Mouse (Mus musculus) ES-Bruce4 (cell line): Measurements from ENCODE around the gene Srgap3. TPM values are rescaled to one million over a fixed set of nuclear protein-coding genes. Genes with fewer than 3 reads are reported as not detected.

ENCODE experiments used
- H3K27ac ChIP-seq: 2 replicates; pipeline ENCODE4 v1.5.1; 2012; ENCODE audit warnings: low read length, inconsistent platforms; ENCODE audit not compliant: insufficient read depth
- H3K27me3 ChIP-seq: 2 replicates; pipeline ENCODE4 v1.6.1; 2012; ENCODE audit warnings: mild to moderate bottlenecking, low read length, inconsistent platforms; ENCODE audit not compliant: control insufficient read depth, poor library complexity, insufficient read depth, severe bottlenecking
- H3K36me3 ChIP-seq: 2 replicates; pipeline ENCODE4 v1.6.1; 2012; ENCODE audit warnings: inconsistent platforms, mild to moderate bottlenecking, low read length, moderate library complexity; ENCODE audit not compliant: control insufficient read depth, poor library complexity, insufficient read depth, severe bottlenecking
- H3K4me1 ChIP-seq: one replicate; pipeline ENCODE4 v1.8.1; 2011; ENCODE audit warnings: low read length; ENCODE audit not compliant: control insufficient read depth, insufficient read depth
- H3K4me3 ChIP-seq: 2 replicates; pipeline ENCODE4 v1.5.1; 2011; ENCODE audit warnings: low read depth, mild to moderate bottlenecking, low read length
- H3K9ac ChIP-seq: 2 replicates; pipeline ENCODE4 v1.6.1; 2012; ENCODE audit warnings: low read depth, mild to moderate bottlenecking, inconsistent platforms; ENCODE audit not compliant: poor library complexity, severe bottlenecking
- H3K9me3 ChIP-seq: replicated peaks from 2 replicates; pipeline ENCODE4 v1.6.1; 2012; ENCODE audit warnings: mild to moderate bottlenecking, low read length, inconsistent platforms; ENCODE audit not compliant: control insufficient read depth, poor library complexity, insufficient read depth, severe bottlenecking
- CTCF ChIP-seq: IDR thresholded peaks from one replicate; pipeline ENCODE4 v1.8.1; 2011; ENCODE audit warnings: low read depth, low read length
- EP300 ChIP-seq: IDR thresholded peaks from 2 replicates; pipeline ENCODE4 v1.6.1; 2011; ENCODE audit warnings: low read depth, low read length; ENCODE audit not compliant: insufficient read depth
- POLR2A ChIP-seq: IDR thresholded peaks from one replicate; pipeline ENCODE4 v1.8.1; 2011; ENCODE audit warnings: low read length; ENCODE audit not compliant: insufficient read depth
- polyA plus RNA-seq: library from polyadenylated mRNA; stranded (reverse); fragments of >200 nt; gene quantifications from 2 replicates; pipeline ENCODE4 v1.2.4, GENCODE M21; 2011; ENCODE audit warnings: low read depth; ENCODE audit not compliant: missing spikeins, insufficient read depth, insufficient read length

The Srgap3 gene
- polyA plus RNA-seq, 1 experiment, result 7.0 TPM

DNA sequence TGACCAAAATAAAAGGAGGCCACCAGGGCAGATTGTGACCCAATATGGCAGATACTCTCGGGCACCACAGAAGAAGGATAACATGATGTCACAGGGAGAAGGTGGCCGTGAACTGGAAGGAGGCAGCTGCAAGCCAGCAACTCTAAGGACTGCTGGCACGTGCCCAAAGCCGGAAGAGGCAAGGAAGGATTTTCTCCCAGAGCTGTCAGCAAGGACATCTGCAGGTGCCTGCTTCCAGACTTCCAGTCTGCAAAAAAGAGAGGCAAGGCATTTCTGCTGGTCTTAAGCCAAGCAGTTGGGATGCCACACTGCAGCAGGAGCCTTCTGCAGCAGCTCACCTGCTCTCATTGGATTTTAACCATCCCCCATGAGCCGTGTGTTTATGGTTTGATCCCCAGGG lies 67.9 kb downstream of the Srgap3 start:
- Histone ChIP-seq H3K27ac (no peak overlapping the region), H3K9ac (no peak overlapping the region), H3K4me3 (no peak overlapping the region), H3K36me3 (no peaks in the 10 kb centered on the region), H3K4me1 (no peaks in the 10 kb centered on the region), H3K9me3 (no peaks in the 10 kb centered on the region), H3K27me3 (no peaks in the 10 kb centered on the region)
- TF ChIP-seq POLR2A (no peak), EP300 (no peak), CTCF (no peak)

DNA sequence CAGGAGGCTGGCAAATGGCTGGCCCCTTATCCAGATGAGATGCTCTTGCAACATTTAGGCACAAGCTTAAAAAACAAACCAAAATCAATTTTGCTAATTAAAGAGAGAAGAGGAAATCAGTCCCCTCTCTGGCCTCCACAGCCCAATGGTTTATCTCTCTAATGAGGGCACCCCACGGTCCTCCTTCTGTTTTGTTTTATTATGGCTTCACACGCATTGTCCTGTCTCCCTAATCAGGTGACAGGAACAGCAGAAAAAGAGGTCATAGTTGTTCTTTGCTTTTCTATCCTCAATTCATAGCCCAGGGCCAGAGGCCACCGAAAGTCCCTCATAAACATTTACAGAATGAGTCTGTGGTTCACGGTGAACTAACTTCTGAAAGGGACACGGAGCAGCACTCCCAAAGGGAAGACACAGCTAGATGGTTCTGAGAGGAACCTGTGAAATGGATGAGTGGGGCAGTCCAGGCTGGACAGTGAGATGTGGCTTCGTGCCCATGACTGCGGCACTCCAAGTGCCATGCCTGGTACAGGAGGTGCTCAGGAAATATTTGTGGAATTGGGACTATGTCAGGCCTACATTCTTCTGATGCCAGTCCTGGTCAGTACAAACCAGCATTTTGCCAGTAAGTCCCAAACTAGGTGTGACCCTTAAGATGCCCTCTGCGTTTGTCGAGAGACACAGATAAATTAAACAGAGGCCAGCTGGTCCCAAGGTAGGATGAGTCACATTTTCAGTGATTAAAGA lies 73.8 kb downstream of the Srgap3 start:
- TF ChIP-seq CTCF, result no peak
- no peak for TF ChIP-seq POLR2A
- no peaks in the 10 kb centered on the region for H3K27me3 ChIP-seq
- no peaks in the 10 kb centered on the region for H3K4me1 ChIP-seq
- H3K9ac ChIP-seq, result no peak overlapping the region
- no peak overlapping the region for H3K27ac ChIP-seq
- no peak overlapping the region for H3K4me3 ChIP-seq
- H3K9me3 ChIP-seq, result no peaks in the 10 kb centered on the region
- no peaks in the 10 kb centered on the region for H3K36me3 ChIP-seq

DNA sequence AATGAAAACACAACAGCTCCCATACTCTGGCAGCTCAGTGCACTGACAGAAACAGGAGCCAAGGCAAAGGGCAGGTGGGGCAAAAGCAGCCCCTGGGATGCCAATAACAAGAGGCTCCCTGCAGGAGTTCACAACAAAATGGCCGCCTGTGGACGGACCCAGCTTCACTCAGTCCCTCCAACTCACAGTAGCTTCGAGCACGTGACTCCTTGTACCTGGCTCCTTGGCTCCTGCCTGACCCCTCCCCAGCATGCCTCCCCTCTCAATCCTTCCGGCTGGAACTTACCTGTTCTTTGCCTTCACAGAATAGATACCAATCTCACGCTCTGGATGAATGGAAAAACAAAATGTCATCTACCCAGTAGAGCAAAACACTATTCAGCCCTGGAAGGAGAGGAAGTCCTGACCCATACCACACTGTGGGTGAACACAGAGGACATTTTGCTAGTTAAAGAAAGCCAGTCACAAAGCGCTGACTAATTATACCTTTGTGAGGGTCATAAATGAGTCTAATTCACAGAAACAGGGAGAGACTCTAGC lies 75.8 kb downstream of the Srgap3 start:
- TF ChIP-seq POLR2A (no peak), EP300 (no peak), CTCF (no peak)
- no peaks in the 10 kb centered on the region for H3K4me1 ChIP-seq
- no peak overlapping the region for H3K4me3 ChIP-seq
- no peaks in the 10 kb centered on the region for H3K36me3 ChIP-seq
- H3K9ac ChIP-seq, result no peak overlapping the region
- no peaks in the 10 kb centered on the region for H3K9me3 ChIP-seq
- H3K27ac ChIP-seq, result no peak overlapping the region
- H3K27me3 ChIP-seq, result no peaks in the 10 kb centered on the region

DNA sequence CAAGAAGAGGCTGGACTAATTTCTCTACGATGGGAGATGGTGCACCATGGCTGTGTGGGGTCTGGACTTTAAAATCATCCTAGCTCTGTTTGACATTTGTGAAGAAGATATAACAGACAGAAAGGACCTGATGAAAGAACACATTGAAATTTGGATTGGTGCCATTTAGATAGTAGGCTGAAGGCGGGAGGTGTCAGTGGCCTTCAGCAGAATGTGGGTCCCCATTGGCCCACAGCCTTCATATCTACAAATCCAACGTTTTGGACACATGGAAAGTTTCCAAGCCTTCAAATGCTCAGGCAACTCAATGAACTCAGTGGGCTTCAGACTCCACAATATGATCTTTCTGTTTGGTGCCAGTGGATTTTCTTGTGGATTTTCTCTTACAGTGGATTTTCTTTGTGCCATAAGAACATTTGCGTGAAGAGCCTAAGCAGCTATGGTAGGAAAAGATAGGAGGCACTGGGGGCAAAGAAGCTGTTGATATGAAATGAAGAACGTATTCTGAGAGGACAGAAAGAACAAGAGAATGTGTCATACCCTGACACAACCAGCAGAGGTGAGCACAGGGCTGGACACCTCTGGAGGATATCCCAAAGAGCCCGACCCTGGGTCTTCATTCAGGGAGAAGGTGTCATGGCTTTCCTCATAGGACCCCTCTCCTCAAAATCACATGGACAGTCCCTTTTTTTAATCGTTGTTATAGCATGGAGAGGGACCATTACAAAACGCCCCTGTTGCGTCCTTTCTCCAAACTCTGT lies 78.7 kb downstream of the Srgap3 start:
- no peak for TF ChIP-seq CTCF
- TF ChIP-seq POLR2A, result no peak
- no peak for TF ChIP-seq EP300
- Histone ChIP-seq H3K27ac (no peak overlapping the region), H3K9ac (no peak overlapping the region), H3K4me3 (no peak overlapping the region), H3K36me3 (no peaks in the 10 kb centered on the region), H3K4me1 (no peaks in the 10 kb centered on the region), H3K27me3 (no peaks in the 10 kb centered on the region), H3K9me3 (no peaks in the 10 kb centered on the region)

DNA sequence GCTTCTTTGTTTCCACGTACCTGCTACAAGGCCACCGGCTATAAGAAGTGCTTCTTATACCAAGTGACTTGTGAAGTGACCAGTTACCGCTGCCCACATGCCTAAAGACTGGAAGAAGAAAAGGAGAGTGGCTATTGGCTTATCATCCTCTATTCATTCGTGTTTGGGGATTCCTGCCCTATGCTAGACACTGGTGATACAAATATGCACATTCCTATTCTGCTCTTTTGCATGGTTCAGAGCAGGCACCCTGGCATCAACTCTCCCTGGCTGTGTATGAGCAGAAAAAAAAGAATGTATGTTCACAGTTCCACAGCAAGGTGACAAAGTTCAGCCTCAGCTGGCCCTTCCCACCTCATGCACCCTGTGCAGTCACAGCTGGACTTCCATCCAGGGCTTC lies 81.0 kb downstream of the Srgap3 start:
- TF ChIP-seq EP300 (no peak), CTCF (no peak), POLR2A (no peak)
- Histone ChIP-seq H3K4me1 (no peaks in the 10 kb centered on the region), H3K27ac (no peak overlapping the region)

More for the DNA sequence above, 81.0 kb downstream of the Srgap3 start:
- Histone ChIP-seq H3K4me3 (no peak overlapping the region), H3K9ac (no peak overlapping the region), H3K9me3 (no peaks in the 10 kb centered on the region), H3K36me3 (no peaks in the 10 kb centered on the region), H3K27me3 (no peaks in the 10 kb centered on the region)
